Mouse (Mus musculus): ENCODE results near the gene Csnk1g1.

The Csnk1g1 gene

DNA sequence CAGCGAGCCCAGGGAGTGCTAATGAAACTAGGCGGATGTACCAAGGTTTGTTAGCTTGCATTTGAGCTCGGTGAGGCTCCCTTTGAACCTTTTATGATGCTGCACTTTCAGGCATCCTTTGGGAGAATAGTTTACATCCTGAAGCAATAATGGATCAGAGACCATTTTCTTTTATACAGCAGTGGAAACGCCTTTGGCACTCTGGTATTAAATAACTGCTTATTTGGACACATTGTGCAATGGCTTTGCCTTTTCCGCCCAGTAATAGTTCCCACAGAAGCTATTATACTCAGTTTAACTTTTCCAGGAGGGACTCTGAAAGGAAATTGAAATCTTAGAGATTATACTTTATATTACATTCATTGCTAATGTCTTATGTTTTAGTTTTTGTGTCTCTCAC lies 90.2 kb downstream of the Csnk1g1 start:
- no peak for DNase-seq

DNA sequence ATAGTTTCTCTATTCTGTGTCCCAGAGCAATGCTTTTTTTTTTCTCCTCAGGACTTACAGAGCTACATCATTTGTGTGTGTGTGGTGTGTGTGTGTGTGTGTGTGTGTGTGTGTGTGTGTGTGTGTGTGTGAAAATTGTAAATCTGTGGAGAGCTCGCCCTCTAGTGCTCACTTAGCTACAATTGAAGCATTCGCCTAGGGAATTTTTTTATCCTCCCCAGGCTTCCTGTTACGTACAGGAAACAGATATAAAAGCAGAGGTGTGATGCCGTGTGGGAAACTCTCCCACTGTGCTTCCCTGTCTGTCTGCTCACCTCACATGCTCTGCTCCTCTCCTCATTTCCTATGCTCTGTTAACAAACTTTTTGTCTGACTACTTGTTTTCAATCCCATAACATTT lies 95.7 kb downstream of the Csnk1g1 start:
- peak; percentile 85 for DNase-seq

DNA sequence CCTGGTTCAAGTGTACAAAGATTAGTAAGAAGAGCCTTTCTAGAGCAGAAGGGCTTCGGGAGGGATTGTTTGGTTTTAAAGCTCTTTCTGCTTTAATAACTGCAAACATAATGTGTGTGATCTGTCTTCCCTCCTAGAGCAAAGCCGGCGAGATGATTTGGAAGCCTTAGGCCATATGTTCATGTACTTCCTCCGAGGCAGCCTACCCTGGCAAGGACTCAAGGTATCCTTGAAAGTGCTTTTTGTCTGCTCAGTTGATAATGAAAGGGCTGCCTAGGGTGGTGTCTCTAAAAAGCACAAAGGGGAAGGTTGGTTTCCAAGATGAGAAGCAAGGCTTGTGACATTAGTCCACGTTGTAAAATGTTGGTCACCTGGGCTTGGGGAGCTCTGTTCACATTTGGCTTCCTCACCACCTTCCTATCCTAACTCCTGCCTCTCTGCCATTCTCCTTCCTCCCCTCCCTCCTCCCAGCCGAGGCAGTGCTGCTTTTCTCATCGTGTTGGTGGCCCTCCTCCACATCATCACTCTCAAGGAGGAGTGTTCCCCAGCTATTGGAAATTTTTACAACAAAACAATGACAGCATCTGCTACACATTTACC lies 99.0 kb downstream of the Csnk1g1 start:
- DNase-seq, result no peak

DNA sequence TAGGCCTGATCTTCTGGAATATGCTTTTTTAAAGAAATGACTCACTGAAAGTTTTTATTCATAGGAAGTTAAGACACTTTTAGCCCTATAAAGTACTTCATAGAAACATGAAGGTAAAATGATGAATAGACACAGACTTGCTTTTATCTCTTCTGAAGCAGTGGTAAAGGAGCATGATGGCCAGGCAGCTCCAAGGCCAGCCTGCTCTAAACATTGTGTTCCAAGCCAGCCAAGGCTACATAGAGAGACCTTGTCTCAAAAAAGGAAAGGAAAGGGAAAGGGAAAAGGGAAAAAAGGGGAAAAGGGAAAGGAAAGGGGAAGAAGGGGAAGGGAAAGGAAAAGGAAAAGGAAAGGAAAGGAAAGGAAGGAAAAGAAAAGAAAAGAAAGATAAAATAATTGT lies 111.9 kb downstream of the Csnk1g1 start:
- peak; percentile 13 for DNase-seq

DNA sequence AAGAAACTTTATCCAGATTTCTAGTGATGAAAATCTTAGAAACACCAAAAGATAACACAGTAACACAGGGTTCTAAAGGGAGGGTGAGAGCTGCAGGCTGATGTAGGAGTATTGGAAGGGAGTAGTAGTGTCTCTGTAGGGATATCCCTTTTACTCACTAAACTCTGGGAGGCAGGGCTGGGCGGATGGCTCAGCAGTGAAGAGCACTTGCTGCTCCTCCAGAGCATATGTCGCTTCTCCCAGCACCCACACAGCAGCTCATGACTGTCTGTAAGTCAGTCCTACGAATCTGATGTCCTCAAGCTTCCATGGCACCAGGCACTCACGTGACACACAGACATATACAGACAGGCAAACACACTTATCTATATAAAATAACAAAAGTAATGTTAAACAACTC lies 129.4 kb downstream of the Csnk1g1 start:
- DNase-seq, result peak; percentile 12

DNA sequence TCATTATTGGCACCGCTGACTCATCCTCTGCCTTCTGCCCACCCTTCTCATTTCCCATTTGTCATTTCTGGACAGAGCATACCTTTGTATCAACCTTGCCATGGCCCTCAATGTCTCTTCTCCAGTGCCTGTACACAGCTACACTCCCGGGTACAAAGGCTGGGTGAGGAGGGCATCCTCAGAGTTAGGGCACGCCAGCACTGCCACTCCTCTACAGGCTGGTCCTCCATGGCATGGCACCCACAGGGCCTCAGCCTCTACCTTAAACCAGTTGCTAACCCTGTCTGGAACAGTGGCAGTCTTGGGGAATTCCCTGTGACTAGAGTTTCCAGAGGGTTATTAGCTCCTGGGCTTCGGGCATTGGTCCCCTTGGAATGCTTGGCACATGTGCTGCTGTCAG lies 129.9 kb downstream of the Csnk1g1 start:
- DNase-seq, result peak; percentile 83

DNA sequence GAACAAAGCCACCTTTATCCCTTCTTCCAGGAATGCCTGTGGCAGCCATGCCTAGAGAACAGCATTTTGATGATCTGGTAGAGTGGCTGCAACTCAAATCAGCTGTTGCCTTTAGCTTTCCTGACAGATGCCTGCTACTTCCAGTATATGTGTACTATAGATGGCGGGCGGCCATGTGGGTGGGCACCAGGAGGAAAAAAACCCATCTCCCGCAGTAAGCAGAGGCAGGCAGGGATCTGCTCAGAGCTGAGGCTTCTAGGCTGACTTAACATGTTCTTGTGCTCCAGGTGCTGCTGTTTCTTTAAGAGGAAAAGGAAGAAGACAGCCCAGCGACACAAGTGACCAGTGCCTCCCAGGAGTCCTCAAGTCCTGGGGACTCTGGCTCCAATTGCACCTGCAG lies 130.6 kb downstream of the Csnk1g1 start:
- DNase-seq, result peak; percentile 48

DNA sequence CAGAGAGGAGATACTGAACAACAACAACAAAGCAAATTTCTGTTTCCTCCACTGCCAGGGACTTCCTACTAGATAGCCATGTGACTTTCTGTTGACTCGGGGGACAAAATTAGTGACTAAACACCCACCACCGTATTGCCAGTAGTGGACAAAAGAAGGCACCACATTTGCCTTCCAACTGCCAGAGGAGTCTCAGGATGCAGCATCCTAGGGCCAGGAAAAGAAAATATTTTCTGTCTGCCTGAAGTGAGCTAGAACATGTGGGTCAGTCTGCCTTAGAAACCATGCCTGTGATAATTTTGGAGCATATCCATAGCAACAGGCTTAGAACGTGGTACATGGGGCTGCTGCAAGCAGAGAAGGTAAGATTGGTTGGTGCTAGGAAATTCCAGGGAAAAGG lies 132.1 kb downstream of the Csnk1g1 start:
- DNase-seq, result peak; percentile 59

DNA sequence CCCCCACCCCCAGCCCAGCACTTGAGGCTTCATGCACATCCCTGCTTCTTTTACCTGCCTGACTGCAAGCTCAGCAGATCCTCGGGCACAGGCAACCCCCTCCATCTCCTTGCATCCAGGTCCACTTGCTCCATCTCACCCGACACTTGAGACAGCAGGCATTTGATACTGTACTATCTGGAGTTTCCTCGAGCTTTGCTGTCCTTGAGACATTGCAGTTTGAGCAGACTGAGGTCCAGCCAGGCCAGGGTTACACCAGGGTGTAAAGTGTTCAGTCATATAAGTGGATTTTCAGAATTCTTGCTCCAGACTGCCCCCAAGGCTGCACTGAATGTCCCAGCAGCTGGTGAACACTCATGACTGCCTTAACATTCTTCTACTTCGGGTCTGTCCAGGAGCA lies 133.6 kb downstream of the Csnk1g1 start:
- peak; percentile 86 for DNase-seq

DNA sequence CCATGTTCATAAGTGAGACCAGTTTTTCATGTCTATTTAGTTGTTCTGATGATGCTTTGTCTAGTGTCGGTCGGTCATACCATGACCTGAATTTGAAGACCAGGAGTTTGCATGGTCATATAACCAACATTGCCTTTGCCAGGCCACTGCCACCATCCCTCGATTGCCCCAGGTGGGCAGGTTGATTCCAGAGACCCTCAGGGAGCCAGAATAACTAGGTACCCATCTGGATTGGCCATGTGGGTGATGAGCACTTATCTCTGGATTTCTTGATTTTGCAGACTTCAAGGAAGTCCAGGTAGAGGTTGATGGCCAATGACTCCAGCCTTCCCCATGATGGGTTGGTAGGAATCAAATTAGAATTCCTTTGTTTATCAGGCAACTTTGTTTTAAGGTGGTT lies 134.5 kb downstream of the Csnk1g1 start:
- DNase-seq, result peak; percentile 78

DNA sequence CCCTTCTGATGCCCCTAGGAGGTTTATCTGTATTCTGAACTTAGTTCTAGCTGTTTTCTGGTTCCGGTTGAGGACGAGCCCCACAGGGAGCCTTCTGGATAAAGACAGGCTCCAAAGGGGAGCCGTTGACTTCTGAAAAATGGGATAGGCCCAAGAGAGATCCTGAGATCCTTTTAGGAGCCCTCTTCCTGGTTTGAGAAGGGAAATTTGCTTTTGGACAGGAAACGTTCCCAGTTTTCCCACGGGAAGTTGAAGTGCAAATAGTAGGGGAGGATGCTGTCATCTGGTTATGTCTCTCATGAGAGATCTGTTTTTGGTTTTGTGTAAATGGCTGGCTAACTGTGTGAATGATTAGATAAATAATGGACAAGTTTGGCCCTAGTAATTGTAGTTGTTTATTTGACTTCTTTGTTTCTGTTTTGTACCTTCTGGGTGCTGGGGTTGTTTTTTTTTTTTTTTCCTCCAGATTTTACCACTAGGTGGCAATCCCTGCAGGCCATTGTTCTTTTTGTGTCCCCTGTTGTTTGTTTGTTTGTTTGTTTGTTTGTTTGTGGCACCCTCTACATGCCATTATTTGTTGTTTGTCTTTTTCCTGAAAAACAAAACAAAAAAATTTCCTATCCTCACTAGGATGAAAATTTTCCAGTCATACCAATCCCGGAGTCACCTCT lies 141.3 kb downstream of the Csnk1g1 start:
- DNase-seq, result peak; percentile 93

DNA sequence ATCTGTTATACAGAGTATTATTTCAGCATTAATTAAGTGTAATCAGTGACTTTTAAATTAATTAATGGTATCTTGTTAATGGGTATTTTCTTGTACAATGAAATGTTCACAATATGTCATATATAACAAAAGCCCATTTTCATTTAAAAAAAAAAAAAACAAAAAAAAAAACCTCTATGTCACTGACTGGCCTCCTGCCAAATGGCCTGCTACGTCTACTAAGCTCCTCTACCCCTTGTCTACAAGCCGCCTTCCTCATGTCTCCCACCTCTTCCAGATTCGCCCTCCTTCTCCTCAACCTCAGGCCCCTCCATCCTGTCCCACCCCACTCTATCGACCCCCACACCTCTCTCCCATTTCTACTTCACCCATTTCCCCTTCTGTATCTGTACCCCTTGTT lies 142.8 kb downstream of the Csnk1g1 start:
- peak; percentile 30 for DNase-seq

DNA sequence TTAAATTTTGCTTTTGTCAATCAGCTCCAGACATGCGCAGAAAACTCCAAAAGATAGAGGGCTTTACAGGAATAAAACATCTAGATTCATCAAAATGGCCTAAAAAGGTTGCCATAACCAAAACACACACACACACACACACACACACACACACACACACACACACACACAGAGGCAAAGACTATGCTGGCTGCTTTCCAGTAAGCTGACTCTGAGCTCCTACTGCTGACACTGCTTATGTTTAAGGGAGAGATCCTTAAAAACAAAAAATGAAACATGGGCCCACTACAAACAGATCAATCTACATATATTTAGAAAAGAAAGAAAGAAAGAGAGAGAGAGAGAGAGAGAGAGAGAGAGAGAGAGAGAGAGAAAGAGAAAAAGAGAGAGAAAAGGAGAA lies 144.0 kb downstream of the Csnk1g1 start:
- DNase-seq, result no peak

DNA sequence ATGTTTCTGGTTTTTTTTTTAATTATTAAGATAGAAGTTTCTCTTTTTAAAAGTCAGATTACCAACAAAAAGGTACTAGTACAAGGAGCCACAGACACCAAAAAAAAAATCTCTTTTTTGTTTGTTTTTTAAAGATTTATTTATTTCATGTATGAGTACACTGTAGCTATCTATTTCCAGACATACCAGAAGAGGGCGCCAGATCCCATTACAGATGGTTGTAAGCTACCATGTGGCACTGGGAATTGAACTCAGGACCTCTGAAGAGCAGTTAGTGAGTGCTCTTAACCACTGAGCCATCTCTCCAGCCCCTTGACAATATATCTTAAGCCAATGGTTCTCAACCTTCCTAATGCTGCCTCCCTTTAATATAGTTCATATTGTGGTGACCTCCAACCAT lies 144.9 kb downstream of the Csnk1g1 start:
- no peak for DNase-seq

DNA sequence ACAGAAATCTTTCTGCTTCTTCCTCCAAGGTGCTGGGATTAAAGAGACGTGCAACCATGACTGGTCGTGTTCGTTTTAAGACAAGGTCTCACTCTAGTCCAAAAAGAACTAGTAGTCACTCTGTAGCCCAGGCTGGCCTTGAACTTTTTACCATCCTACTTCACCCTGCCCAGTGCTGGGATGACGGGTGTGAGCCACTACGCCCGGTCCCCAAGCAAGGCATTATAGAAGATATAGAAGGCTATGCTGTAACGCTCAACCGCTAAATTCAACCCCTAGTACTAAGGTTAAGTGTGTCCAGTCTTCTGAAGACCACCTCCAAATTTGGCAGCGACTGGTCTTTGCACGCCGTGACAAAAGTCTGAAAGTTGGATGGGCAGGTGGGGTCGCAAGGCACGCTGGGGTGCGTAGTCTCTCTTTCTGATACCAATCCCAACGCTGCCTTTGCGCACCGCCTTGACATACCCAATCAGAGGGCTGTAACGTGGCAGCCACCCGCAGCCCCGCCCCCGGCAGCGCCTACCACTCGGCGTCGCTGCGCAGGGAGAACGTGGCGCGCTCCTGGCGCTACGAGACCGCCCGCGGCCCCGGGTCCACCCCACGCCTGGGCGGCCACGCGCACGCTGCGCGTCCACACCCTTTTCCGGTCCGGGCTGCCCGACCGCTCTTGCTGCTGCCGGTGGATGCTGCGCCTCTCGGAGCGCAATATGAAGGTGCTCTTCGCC lies 151.0 kb downstream of the Csnk1g1 start, which contains the start of gene Ppib:
Ppib (plus strand) TSS at position 640 of the 725 bp plus-strand sequence.
- DNase-seq, result peak; percentile 100

DNA sequence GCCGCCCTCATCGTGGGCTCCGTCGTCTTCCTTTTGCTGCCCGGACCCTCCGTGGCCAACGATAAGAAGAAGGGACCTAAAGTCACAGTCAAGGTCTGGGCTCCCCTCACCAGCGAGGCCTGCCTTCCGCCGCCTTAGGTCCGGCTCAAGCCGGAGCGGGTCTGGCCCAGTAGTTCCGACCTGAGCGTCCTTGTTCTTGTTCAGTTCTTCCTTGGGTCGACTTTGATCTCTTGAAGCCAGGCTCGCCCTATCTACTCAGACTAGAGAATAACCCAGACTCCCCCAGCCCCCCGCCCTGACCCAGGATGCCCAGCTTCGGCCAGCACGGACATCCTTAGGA lies 151.6 kb downstream of the Csnk1g1 start:
- DNase-seq, result no peak

DNA sequence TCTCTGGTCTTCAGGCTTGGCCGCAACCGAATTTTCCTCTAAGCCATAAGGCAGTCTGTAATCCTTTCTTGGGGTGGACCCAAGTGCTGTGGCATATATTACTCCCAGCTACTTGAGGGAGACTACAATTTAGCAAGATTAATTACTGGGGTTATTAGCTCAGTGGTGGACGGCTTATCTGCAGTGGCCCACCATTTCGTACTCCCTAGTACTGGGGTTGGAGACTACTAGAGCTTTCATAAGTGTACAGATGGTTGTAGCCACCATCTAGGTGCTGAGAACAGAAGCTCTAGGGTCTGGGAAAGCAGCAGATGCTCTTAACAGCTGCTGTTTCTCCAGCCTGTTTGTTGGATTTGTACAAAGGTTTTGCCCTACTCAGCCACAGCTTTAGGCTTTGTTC lies 152.3 kb downstream of the Csnk1g1 start:
- DNase-seq, result peak; percentile 70

DNA sequence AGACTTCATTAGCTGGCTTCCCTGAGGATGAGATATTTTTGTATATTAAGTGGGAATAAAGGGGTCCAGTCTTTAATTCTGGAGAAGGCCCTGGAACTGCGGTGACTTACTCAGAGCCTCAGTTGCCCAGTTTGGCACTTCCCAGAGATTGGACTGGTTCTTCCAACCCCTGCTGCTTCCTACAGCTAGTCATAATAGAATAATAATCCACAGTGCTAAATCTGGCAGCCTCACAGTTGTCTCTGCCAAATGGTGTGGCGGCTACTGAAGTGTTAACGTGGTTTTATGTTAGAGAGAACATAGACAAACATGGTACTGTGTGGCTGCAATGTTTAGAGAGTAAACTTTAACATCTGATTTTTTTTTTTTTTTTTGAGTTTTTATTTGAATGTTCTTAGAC lies 152.9 kb downstream of the Csnk1g1 start:
- peak; percentile 72 for DNase-seq

DNA sequence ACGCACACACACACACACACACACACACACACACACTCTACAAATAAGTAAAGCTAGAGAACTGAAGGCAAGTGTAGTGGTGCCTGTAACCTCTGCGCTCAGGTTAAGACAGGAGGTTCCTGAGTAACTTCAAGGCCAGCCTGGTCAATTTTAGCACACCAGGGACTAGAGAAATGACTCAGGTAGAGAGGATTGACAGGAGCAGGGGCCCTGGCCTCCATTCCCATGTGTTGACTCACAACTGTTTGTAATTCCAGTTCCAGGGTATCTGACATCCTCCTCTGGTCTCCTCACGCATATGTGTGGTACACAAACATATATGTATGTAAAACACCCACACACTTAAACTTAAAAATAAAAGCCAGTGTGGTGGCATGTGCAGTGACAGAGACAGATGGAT lies 154.7 kb downstream of the Csnk1g1 start:
- peak; percentile 59 for DNase-seq

DNA sequence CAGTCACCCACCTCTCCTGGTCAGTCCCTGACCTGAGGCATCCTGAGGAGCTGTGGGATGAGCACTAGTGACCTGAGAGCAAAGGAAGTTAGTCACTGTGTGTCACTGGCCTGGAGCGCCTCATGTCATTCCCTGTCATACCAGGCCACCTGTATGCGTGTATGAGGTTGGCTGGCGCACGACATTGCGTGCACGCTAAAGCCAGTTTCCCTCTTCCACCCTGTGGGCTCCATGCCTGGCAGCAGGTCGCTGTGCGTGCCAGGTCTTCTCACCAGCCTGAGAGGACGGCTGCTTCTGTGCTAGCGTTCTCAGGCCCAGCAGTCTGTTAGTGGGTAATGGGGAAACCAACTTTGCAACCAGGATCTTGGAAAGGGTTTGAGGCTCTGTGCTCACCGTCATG lies 155.6 kb downstream of the Csnk1g1 start:
- DNase-seq, result peak; percentile 82

DNA sequence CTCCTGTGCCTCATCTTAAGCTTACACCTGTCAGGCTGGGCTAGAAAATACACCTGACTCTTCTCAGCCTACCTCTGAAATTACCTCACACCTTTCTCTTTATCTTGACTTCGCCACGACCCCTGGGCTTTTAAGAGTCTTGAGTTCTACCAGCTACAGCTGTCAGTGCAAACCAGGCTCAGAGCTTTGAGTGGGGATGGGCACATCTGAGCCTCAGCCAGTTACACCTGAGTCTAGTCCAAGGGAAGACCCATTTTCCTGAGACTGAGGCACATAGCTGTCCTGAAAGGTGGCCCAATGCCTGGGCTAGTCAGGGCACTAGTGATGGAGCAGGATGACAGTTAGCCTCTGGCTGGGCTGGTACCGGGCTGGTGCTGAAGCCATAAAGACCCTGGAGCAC lies 158.1 kb downstream of the Csnk1g1 start:
- DNase-seq, result peak; percentile 85

DNA sequence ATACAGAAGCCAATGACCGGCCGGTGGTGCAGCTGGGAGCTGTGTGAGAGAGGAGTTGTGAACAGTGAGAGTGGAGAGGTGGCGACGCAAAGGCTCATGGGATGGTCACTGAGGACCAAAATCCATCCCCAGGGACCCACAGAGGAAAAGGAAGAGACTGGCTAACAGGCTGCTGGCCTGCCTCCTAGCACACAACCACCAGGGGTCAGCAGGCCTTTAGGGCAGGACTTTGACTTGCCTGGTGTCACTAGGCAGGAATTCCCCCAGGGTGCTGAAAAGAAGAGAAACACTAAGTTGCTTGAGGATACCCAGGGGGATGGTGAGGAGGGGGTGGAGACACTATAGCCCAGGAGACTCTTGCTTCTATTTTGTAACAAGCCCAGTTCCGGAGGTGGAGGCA lies 158.8 kb downstream of the Csnk1g1 start:
- DNase-seq, result peak; percentile 97

DNA sequence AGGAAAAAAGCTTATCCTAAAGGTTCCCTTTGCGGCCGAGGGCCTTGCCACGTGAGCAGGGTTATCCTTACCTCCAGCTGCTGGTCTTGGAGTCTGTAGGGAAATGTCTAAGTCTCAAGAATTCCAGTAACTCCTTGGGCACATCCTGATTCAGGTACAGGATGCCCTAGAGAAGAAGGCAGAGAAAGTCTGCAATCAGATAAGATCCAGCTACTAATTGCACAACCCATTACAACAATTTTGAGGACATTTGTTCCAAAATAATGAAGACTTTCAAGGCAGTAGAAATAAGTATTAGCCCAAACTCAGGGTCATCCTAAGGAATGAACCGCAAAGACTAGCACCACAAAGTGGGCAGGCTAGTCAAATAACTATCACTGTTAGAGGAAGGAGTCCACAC lies 159.3 kb downstream of the Csnk1g1 start:
- no peak for DNase-seq

DNA sequence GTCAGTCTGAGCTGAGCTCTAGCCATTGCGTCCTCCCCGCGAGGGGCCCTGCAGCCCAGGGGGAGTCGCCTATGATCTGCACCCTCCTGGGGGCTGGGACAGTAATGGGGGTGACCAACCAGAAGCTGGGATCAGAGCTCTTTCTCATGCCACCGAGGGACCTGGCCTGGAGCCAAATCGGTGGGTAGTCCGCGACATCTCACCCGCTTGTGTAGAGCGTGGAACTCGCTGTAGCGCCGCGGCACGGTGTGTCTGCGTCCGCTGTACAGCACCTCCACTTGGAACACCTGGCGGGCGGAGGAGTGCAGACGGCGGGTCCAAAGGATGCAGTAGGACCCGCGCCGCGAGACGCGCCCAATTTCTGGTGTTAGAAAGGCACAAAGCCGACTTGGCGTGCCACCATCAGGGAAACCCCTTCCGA lies 160.3 kb downstream of the Csnk1g1 start:
- peak; percentile 91 for DNase-seq
